Mouse (Mus musculus): Measurements from ENCODE around the gene Atp6v0d1. TPM values are rescaled to one million over a fixed set of nuclear protein-coding genes. Genes with fewer than 3 reads are reported as not detected.

The Atp6v0d1 gene
- polyA plus RNA-seq, 1 experiment from 2014 or later, result 73.2 TPM

- no peak overlapping the region for H3K4me2 ChIP-seq
- ATAC-seq (ENCODE audit: insufficient read depth, low FRiP score, low read depth), result no peak
- 95% methylated on average over 8 of the region's 8 CpGs for WGBS
Observed at GRCm38 (mm10) chr8:105475742-105476141, 90.1 kb downstream of the Atp6v0d1 start.

GRCm38 (mm10) chr8:105475254-105475653 is 90.6 kb downstream of the Atp6v0d1 start:
- Histone ChIP-seq H3K4me2 (no peak overlapping the region), H3K27ac (no peak overlapping the region), H3K4me3 (replicated peaks) (no peak overlapping the region), H3K4me1 (peaks cover 38% of the 10 kb centered on the region), H3K27me3 (replicated peaks) (0 out of 2 replicates have a peak, but pooled peaks cover 2% of the 10 kb centered on the region), H3K36me3 (peaks cover 4% of the 10 kb centered on the region; the same call in 1 of the 2 replicates), H3K9ac (no peak overlapping the region), H3K9me3 (no peaks in the 10 kb centered on the region)
- no peak for ATAC-seq (ENCODE audit: insufficient read depth, low FRiP score, low read depth)
- WGBS, result 69% methylated on average over 4 of the region's 4 CpGs

More at GRCm38 (mm10) chr8:105475742-105476141, 90.1 kb downstream of the Atp6v0d1 start:
- H3K9me3 ChIP-seq, result no peaks in the 10 kb centered on the region
- no peak overlapping the region for H3K9ac ChIP-seq
- no peak overlapping the region for H3K4me3 ChIP-seq (replicated peaks)
- 0 out of 2 replicates have a peak, but pooled peaks cover 2% of the 10 kb centered on the region for H3K27me3 ChIP-seq (replicated peaks)
- peaks cover 33% of the 10 kb centered on the region for H3K4me1 ChIP-seq
- no peak overlapping the region for H3K27ac ChIP-seq
- peaks cover 4% of the 10 kb centered on the region; the same call in 1 of the 2 replicates for H3K36me3 ChIP-seq

DNA sequence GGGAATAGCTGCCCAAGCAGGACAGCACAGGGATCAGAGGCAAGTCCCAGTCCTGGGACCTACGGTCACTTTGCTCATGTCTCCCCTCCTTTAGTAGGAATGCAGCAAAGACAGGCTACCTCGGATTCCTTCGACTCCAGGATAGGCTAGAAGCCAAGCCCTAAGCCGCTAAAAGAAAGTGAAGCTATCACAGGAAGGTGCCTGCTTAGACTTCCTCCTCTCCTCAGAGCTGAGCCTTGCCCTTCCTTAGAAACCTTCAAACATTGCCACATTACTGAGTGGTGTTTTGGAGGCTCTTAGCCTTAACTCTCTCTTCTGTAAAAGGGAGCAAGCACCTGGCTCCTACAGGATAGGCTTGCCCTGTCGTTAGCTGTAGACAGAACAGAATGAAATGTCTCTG is 91.2 kb downstream of the Atp6v0d1 start:
- H3K27ac ChIP-seq, result no peak overlapping the region
- ATAC-seq (ENCODE audit: insufficient read depth, low FRiP score, low read depth), result no peak

More for the DNA sequence above, 91.2 kb downstream of the Atp6v0d1 start:
- 34% methylated on average over 5 of the region's 5 CpGs for WGBS
- Histone ChIP-seq H3K36me3 (peaks cover 4% of the 10 kb centered on the region; the same call in 1 of the 2 replicates), H3K27me3 (replicated peaks) (0 out of 2 replicates have a peak, but pooled peaks cover 2% of the 10 kb centered on the region), H3K4me2 (peak overlapping the region; percentile 14; the same call in 1 of the 2 replicates), H3K4me3 (replicated peaks) (no peak overlapping the region), H3K9ac (no peak overlapping the region), H3K4me1 (peaks cover 43% of the 10 kb centered on the region), H3K9me3 (no peaks in the 10 kb centered on the region)

MicroRNA genes within 50 kb of the gene (microRNA counts, 519-probe panel; counts per million panel counts)
- microRNA mmu-miR-1966, result 2,304 counts per million, percentile 43 among the panel's probes with 10 or more counts

Small RNAs within 50 kb of the gene (microRNA-seq; reads per million reads assigned to microRNA genes)
- gene Mir1966, result not detected

Other genes with a start within 250 kb of the Atp6v0d1 start
- 2.3 and 2.5 TPM in 2 replicates for gene Lrrc29, start 239.8 kb downstream of the Atp6v0d1 start, polyA plus RNA-seq (2015; fragmentation: Nextera tagmentation; extraction: Ambion mirVana)
- gene Tmem208, start 239.7 kb downstream of the Atp6v0d1 start, polyA plus RNA-seq (2015; fragmentation: Nextera tagmentation; extraction: Ambion mirVana), result 131 and 132 TPM in 2 replicates
- gene Fhod1, start 218.1 kb downstream of the Atp6v0d1 start, polyA plus RNA-seq (2015; fragmentation: Nextera tagmentation; extraction: Ambion mirVana), result 2.5 and 3.0 TPM in 2 replicates
- 1.9 and 2.0 TPM in 2 replicates for gene Slc9a5, start 217.2 kb downstream of the Atp6v0d1 start, polyA plus RNA-seq (2015; fragmentation: Nextera tagmentation; extraction: Ambion mirVana)
- 0.21 and 0.30 TPM in 2 replicates for gene Plekhg4, start 192.8 kb downstream of the Atp6v0d1 start, polyA plus RNA-seq (2015; fragmentation: Nextera tagmentation; extraction: Ambion mirVana)
- gene Kctd19, start 152.5 kb downstream of the Atp6v0d1 start, polyA plus RNA-seq (2015; fragmentation: Nextera tagmentation; extraction: Ambion mirVana), result not detected in 2 replicates
- gene Lrrc36, start 152.5 kb downstream of the Atp6v0d1 start, polyA plus RNA-seq (2015; fragmentation: Nextera tagmentation; extraction: Ambion mirVana), result 0.09 TPM in 1 of 2 replicates, not detected in the other
- gene Tppp3, start 94.5 kb downstream of the Atp6v0d1 start, polyA plus RNA-seq (2015; fragmentation: Nextera tagmentation; extraction: Ambion mirVana), result 44.7 and 45.5 TPM in 2 replicates
- 32.2 and 34.7 TPM in 2 replicates for gene Zdhhc1, start 69.1 kb downstream of the Atp6v0d1 start, polyA plus RNA-seq (2015; fragmentation: Nextera tagmentation; extraction: Ambion mirVana)
- 2.5 and 2.7 TPM in 2 replicates for gene Hsd11b2, start 47.3 kb downstream of the Atp6v0d1 start, polyA plus RNA-seq (2015; fragmentation: Nextera tagmentation; extraction: Ambion mirVana)
- gene Ripor1, start 39.2 kb upstream of the Atp6v0d1 start, polyA plus RNA-seq (2015; fragmentation: Nextera tagmentation; extraction: Ambion mirVana), result 21.0 and 23.4 TPM in 2 replicates
- 109 and 112 TPM in 2 replicates for gene Ctcf, start 70.5 kb upstream of the Atp6v0d1 start, polyA plus RNA-seq (2015; fragmentation: Nextera tagmentation; extraction: Ambion mirVana)
- gene Agrp, start 71.3 kb upstream of the Atp6v0d1 start, polyA plus RNA-seq (2015; fragmentation: Nextera tagmentation; extraction: Ambion mirVana), result 0.77 and 1.1 TPM in 2 replicates
- gene Carmil2, start 120.2 kb upstream of the Atp6v0d1 start, polyA plus RNA-seq (2015; fragmentation: Nextera tagmentation; extraction: Ambion mirVana), result 1.2 and 1.4 TPM in 2 replicates
- gene Acd, start 135.1 kb upstream of the Atp6v0d1 start, polyA plus RNA-seq (2015; fragmentation: Nextera tagmentation; extraction: Ambion mirVana), result 45.0 and 52.8 TPM in 2 replicates
- gene Pard6a, start 135.1 kb upstream of the Atp6v0d1 start, polyA plus RNA-seq (2015; fragmentation: Nextera tagmentation; extraction: Ambion mirVana), result 14.9 and 15.0 TPM in 2 replicates
- 0.19 TPM in 1 of 2 replicates, not detected in the other for gene 4933405L10Rik, start 141.6 kb upstream of the Atp6v0d1 start, polyA plus RNA-seq (2015; fragmentation: Nextera tagmentation; extraction: Ambion mirVana)
- gene Enkd1, start 142.2 kb upstream of the Atp6v0d1 start, polyA plus RNA-seq (2015; fragmentation: Nextera tagmentation; extraction: Ambion mirVana), result 18.0 and 18.1 TPM in 2 replicates
- 16.0 and 16.2 TPM in 2 replicates for gene Gfod2, start 192.6 kb upstream of the Atp6v0d1 start, polyA plus RNA-seq (2015; fragmentation: Nextera tagmentation; extraction: Ambion mirVana)